Mouse (Mus musculus) gastrocnemius, postnatal 10 days (tissue): ENCODE measurements around the gene Wdfy3. TPM values are rescaled to one million over a fixed set of nuclear protein-coding genes. Genes with fewer than 3 reads are reported as not detected.
"Not testable (repeated sequence)": the region's sequence is repeated elsewhere in the genome, so short reads cannot be mapped to it uniquely, and the experiment has no call there.

ENCODE experiments used
- DNase-seq: peaks from one replicate; pipeline ENCODE4 v3.0.0; 2021; ENCODE audit warnings: mixed read lengths
- total RNA-seq, 2 experiments: library from RNA; stranded (reverse); gene quantifications; 2 replicates each; pipeline ENCODE4 v1.2.3; 2021

Wdfy3 gene
- total RNA-seq, 2 experiments from 2014 or later, result 26.0 to 33.0 TPM

DNA sequence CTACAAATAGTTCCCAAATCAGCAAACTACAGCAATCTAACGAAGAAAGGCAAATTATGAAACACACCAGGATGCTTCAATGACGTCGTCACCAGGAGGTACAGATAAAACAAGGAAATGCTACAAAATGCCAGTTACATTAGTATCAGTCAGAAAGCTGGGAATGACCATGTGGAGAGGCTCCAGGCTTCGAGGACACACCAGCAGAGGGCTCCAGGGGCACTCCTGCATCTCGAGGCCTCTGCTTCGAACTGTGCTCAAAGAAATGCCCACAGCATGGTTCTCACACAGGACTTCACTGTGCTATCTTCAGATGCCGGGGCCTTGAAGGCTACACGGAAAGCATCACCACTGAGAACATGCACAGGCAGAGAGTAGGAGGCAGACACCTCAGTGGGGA is 68.7 kb downstream of the Wdfy3 start:
- DNase-seq, result no peak

DNA sequence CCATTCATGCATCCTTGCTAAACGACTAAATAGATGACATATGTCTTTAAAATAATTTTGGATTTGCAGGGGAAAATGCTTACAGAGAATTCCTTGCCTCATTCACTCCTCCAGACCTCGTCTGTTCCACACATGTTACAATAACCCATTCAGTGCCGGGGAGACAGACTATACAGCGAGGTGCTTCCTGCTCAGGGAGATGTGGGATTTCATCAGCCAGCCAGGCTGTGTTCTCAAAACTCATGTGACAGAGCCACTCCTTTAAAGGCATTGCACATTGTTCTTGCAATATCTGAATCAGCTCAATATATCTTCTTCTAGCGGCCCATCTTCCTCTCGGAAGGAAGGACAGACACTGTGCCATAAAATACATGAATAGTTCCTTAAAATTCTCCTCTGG is 70.8 kb downstream of the Wdfy3 start:
- DNase-seq, result no peak

DNA sequence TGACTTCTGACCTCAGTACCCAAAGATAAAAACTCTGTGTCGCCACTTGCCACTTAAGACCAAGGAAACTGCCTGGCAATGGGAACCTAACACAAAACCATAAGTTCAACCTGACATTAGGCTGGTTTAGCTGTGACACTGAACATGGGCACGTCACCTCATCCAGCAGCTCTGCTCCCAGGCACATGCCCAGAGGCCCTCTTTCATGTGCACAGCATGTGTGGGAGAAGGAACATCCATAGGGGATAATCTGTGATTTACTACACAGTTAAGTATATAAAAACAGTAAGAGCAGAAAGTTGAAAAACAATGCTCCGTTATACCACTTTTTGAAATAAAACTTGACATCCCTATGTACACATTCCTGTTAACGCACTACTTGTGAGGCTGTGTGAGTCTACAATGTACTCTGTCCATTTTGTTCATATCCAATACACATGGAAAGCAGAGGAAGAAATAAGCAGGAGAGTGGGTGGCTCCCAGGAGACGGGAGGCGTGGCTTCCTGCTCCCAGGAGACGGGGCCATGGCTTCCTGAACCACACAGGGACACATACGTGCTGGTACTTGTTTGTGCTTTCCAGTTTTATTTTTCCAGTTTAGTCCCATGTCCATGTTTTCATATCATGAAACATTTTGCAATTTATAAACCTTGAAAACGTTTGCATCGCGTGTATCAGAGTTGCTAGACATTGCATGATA is 73.5 kb downstream of the Wdfy3 start:
- no peak for DNase-seq

DNA sequence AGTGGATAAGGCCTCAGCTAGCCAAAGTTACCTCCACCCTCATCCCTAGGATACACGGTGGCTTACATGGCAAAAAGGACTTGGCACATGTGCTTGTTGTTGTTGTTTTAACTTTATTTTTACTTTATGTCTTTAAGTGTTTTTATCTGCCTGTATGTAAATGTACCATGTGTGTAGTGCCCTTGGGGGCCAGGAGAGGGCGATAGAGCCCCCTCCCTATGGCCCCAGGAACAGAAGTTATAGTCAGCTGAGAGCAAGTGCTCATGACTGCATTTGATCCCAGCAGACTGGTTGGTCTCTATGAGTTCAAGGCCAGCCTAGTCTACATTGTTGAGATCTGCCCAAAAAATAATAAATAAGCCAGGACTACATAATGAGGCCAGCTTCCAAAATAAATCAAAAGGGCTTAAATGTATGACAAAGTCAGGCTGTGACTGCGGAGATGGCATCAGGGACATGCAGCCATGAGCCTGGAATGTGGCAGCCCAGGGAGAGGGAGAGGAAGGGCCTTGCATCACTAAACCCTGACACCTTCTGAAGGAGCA is 74.2 kb downstream of the Wdfy3 start:
- DNase-seq, result no peak

DNA sequence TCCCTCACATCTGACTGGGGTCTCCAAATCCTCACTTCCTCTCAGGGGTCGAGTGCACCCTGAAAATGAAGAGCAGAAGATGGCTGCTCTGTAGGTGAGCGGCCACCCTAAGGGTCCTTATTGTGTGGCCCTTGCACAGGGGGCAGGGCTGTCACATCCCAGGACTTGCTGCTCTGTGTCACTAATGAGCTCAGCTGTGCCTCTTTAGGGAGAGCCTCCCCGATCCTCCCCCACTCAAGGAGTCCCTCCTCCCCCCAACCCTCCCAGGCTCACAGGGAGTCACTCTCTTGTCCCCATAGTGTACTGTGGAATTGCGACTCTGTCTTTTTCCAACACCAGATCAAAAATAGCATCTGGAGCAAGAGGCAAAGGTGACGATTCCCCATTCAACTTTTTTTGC is 75.7 kb downstream of the Wdfy3 start:
- DNase-seq, result no peak

DNA sequence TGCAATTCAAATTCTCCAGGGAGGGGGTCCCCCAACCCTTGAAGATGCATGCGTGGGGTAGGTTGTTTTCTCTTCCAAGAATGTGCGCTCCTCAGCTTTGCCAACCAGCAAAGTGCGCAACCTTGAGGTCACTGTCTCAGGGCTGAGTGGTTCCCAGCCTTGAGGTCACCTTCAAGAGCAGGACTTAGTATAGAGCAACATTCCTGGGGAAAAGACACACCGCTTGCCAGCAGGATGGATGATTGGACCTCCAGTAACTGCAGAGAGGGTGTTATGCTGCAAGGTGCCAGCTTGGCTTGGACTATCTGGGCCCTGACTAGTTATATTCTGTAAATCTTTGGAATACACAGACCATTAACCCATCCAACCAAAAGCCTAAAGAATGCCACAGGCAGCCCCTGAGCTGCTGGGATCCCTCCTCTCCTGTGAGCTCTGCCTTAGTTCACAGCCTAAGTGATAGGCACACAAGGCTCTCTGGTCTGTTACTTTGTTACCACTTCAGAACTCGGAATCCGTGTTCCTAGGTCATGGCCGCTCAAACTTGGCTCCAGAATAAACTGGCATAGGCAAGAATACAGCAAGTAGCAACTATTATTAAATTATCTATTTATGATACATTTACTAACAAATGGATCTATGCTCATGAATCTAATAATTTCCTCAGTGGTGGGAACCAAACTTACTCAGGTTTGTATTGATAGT is 76.6 kb downstream of the Wdfy3 start:
- DNase-seq, result no peak

DNA sequence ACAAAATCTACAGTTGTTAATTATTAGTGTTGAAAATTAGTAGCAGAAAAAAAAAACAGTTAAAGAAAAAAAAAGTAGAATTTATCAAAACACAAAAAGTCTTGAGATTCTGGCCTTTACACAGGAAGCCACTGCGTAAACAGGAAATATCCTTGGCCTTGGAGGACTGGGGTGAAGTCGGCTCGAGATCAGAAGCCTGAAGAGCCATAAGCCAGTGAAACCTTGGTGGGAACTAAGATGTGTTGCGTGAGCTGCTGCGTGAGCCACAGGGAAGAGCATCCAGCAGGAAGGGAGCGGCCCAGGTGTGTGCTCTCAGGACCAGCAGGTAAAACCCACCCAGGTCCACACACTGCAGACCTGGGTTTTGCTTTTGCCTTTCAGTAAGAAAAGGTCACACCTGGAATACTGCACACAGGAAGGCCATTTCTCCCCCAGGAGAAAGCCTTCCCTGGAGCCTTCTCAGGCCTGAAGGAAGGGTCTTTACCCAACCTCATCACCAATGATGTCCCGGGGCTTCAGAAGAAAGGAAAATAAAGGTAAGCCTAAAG is 79.3 kb downstream of the Wdfy3 start:
- DNase-seq, result no peak

DNA sequence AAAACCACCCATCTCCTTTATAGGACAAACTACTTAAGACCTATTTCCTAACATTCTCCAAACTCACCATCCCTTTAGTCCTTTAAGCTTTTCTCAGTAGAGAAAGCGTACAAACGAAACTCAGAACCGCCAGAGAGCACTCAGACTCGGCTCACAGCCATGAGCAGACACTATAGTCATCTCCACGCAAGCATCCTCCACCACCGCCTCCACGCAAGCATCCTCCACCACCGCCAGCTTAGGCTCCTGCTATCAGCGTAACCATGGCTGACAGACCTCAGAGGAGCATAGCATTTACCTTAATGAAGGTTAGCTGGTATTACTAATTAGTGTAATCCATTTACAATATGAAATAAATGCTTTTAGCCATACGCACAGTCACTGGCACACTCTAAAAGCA is 81.2 kb downstream of the Wdfy3 start:
- DNase-seq, result no peak

DNA sequence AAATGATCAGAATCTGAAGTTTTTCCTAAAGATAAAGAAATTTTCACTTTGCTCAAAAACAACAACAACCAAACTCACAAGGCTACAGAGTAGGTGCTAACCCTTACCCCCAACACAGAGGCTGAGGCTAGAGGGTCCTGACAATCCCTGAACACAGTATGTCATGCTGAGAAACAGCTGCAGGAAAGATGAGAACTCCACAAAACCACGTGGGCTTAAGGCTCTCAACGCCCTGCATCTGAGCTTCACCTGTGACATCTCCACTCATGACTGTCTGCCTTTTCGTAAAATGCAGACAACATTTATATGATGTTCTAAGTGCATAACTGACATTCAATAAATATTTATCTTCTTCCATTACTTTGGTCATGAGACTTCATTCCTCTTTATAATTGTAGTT is 83.0 kb downstream of the Wdfy3 start:
- DNase-seq, result no peak

DNA sequence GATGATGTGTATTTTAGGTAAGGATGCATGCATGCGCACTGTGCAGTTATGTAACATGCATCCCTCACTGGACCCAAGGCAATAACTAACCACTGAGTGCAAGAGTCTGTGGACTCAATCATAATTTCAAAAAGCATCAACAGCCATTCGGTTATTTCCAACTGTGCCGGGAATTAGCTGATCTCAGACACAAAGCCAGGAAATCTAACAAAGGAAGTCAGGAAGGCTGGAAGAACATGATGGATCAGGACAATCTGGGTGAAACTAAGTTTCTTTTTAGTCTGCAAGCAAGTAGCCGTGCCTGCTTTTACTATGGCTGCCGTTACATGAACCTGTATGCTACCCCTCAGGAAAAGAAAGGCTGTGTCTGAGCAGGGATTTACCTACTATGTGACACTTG is 87.5 kb downstream of the Wdfy3 start:
- no peak for DNase-seq

DNA sequence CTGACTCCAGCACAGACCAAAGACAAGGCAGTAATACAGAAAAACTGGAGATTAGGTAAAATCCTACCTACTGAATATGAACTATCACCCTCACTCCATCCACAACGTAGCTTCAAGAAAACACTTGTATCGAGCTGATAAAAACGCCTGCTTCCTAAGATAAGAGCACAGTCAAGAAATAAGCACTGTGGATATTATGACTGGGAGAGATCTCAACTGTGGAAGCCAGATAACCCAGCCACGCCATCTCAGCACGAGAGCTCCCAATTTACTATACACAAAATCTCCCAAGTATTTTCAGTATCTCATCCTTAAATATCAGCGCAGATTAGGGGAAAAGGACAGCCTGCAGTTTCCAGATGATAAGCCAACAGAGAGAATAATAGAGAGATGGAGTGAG is 90.1 kb downstream of the Wdfy3 start:
- no peak for DNase-seq

DNA sequence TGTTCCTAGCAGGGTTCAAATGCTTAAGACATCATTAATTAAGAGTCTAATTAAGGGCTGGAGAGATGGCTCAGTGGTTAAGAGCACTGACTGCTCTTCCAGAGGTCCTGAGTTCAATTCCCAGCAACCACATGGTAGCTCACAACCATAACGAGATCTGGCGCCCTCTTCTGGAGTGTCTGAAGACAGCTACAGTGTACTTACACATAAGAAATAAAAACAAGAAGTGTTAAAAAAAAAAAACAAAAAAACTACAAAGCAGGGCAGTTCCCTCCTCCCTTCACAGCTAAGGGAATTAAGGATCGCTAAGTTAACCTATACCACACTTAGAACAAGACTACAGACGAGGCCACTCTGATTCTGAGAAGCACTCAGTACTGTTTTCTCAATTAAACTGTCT is 97.1 kb downstream of the Wdfy3 start:
- not testable (repeated sequence) for DNase-seq

DNA sequence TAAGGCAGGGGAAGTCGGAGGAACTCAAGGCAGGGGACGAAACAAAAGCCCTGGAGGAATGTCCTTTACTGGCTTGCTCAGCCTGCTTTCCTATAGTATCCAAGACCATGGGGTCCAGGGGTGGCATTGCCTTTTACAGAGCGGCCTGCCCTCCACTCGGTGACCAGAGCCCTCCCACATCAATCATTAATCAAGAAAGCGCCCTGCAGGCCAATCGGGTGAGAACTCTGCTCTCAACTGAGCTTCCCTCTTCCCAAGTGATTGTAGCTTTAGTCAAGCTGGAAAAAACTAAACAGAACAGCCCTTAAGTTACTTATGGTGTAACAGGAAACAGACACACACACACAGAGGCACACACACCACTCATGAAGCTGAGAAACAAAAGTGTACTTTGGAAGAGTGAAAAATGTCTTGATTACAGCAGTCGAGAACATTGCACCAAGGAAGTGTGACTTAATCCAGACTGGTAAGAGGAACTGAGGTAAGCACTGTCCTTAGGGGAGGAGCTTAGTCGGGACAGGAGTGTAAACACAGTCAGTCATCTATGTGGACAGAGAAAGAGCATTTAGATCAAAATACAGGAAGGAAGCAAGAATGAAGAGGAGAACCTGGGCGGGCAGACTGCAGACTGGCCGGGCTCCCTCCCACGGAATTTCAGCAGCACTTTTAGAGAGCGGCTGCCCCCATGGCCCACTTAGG is 101.4 kb downstream of the Wdfy3 start:
- no peak for DNase-seq

DNA sequence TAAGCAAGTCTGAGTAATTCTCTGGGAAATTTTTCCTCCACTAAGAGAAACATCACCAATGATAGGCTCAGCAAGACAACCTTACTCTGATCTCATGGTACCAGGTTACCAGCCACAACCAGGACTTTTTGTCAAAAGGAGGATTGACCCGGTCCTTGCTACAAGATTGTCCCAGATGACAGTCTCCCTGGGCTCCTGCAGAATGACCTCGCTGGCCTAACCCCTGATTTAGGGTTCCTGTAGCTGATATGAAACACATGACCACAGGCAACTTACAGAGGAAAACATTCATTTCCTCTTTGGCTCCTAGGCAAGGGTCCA is 101.9 kb downstream of the Wdfy3 start:
- DNase-seq, result no peak

DNA sequence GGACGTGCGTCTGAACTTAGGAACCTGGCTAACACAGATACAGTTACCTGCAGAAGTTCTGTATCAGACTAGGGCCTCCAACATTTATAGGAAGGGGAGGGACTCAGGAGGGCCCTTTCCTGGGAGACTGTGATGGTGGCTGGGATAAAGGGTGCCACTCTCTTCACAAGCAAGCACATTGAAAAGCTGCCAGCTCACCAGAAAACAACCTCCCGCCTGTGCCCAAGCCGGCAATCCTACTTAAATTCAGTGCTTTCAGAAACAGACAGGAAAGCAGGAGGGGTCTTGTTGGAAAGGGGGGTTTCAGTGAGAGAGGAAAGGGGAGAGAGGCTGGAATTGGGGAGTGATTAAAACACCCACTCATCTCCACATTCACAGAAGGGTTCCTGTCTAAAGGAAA is 106.9 kb downstream of the Wdfy3 start:
- no peak for DNase-seq

DNA sequence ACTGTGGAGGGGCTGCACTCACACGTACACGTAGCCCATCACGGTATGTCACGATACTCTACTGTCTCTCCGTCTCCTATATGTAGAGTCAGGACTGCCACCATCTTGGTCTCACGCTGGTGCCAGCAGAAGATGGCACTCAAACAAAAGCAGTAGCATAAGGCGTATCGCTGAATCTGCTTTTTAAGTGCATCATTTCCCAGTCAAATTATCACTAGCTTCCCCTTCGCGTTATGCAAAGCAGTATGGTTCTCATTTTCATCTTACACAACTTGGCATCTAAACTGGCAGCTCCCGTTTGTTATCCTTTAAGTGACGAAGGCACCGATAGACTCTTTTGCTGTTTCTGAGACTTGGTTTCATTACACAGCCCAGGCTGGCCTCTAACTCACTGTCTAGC is 110.4 kb downstream of the Wdfy3 start:
- DNase-seq, result no peak

DNA sequence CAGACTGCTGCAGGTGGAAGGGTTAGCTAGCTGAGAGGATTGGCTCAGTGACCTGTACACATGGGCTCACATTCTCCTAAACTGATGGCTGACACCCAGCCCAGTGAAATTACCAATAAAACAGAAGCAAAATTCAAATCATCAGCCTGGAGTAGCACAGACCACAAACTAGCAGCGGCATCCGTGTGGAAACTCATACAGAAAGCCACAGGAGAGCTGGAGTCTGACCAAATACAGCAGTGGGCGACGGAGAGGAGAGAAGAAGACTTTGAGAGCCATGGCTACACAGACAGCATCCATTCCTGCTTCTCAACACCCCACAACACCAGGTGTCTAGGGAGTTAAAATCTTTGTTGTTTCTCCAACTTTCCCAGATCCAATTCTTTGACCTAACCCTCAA is 110.8 kb downstream of the Wdfy3 start:
- DNase-seq, result no peak

DNA sequence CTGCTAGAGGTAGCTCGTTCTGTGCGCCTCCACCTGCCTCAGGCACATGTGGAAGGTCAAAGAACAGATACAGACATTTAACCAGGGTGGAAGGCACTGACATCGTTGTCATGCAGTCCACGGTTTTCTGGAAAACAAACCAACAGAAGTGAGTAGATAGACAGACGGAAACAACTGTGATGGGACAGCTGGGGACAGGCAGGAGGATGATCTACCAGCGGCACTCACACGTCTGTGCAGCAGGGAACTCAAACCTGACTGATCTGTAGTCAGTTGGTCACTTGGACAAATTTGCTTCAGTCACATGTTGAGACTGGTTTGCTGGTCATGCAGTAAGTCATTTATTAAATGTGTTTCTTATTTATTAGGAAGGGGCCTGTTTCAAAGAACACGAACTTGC is 112.3 kb downstream of the Wdfy3 start:
- no peak for DNase-seq

DNA sequence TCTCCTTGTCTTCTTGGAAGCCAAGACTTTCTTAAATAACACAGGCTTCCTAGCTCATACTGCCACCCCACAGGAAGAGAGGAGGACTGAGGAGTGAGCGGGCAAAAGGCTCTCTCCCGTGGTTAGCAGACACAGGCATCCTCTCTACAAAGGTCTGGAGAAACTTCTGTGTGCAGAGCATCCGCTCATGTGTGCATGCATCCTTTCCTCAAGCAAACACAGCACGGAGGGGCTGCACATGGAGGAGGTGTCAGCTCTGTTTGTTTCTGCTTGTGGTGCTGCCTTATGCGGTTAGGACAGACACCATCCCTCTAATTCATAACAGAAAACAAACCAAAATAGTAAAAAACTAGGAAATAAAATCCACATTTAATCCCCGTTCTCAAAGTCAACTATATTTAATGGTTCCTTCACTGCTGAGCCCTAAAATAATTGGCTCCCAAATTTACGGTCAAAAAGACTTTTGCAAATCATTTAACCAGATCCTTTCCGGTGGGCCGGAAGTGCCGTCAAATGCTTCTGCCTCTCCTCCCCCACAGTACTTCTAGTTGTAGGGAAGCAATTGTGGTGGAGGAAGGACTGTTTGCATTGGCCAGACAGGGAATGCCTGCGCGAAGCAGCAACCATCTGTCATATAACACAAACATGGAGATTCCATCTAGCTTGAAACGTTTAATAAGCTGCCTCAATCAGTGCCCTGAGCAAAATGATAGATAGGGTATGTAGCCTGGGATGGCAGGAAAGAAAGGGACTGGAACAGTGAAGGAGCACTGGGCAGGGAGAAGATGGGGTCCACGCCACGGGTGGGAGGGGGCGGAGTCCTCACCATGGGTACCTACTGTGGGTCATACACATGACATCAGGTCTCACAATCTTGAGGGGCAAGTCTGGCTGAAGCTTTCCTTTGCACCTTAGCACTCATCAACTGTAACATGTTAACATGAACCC is 115.1 kb downstream of the Wdfy3 start:
- no peak for DNase-seq

DNA sequence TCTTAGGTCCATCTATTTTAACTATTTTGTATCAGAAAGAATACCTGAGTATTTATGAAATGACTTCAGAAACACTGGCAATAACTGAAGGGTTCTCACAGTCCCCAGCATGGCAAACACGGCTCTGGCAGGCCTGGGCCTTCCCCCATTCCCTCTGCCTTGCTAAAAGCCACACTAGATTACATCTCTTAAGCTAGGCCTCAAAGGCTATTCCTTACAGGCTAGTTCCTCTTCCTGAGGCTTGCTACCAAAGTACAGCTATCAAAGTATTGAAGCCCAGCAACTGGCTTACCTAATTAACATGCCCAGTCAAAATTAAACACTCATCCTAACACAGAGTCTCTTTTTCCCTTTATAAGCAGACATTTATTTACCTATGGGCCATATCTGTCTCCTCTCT is 117.8 kb downstream of the Wdfy3 start:
- no peak for DNase-seq

DNA sequence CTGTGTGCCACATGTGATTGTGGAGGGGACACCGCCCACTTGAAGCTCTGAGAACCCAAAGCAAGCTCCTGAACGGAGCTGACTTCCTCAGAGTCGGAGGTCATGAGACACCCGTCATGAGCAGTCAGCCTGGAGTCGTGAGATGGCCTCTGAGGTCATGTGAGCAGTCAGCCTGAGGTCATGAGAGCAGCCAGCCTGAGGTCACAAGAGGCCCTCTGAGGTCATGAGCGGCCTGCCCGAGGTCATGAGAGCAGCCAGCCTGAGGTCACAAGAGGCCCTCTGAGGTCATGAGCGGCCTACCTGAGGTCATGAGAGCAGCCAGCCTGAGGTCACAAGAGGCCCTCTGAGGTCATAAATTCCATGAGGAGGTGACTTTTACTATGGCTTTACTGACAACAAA is 120.4 kb downstream of the Wdfy3 start:
- no peak for DNase-seq

DNA sequence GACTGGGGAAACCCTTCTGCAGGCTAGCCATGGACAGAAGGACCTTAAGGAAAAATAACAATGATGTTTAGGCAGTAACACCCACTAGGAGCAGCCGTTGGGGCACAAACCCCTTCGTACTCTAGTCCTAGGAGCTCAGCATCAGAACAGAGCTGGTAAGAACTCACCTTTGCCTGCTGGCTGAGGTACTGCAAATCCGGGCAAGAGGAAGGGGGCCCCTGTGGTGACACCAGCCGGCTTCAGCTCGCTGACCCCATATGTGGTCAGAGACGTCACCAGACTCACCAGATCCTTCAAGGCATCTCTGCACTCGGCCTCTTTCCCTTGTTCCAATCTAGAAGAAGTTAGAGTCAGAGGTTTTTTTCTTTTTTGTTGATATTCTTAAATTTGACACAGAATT is 121.1 kb downstream of the Wdfy3 start:
- DNase-seq, result no peak
